Mouse (Mus musculus) T-helper 2 cell (primary cell): ENCODE data around the gene Plscr4.

Experiments
- in situ Hi-C: fragments of 300-600 bp; cut with MboI, MseI; formaldehyde crosslinking; loops from one replicate; pipeline ENCODE4 v1.15.1; 2025; ENCODE audit warnings: high pct_unique_total_duplicates

Gene Plscr4

GRCm38 (mm10) chr9:92457261-92458058, at the start of gene Plscr4:
Plscr4 (plus strand) TSS chr9:92457373.
- in situ Hi-C loops: no loop called here

GRCm38 (mm10) chr9:92410225-92410624, 46.9 kb upstream of the Plscr4 start:
- in situ Hi-C loops: no loop called here

GRCm38 (mm10) chr9:92412045-92412444, 45.1 kb upstream of the Plscr4 start:
- in situ Hi-C loops: no loop called here

GRCm38 (mm10) chr9:92413684-92414083, 43.5 kb upstream of the Plscr4 start:
- in situ Hi-C loops: no loop called here

GRCm38 (mm10) chr9:92437781-92438180, 19.4 kb upstream of the Plscr4 start:
- in situ Hi-C loops: no loop called here

GRCm38 (mm10) chr9:92441468-92441867, 15.7 kb upstream of the Plscr4 start:
- in situ Hi-C loops: no loop called here

- in situ Hi-C loops: no loop called here
These were observed 12.6 kb upstream of the Plscr4 start for GRCm38 (mm10) chr9:92444536-92444935.

- in situ Hi-C loops: no loop called here
These were observed 568 bp upstream of the Plscr4 start for GRCm38 (mm10) chr9:92456605-92457004.

- in situ Hi-C loops: no loop called here
These were observed 858 bp downstream of the Plscr4 start for GRCm38 (mm10) chr9:92458059-92458402.

GRCm38 (mm10) chr9:92458418-92458817, 1.2 kb downstream of the Plscr4 start:
- in situ Hi-C loops: no loop called here

- in situ Hi-C loops: loop anchor here (10.0 kb wide), 1 partner anchor 183 kb away; no protein-coding TSS in a partner anchor
These were observed 10.6 kb downstream of the Plscr4 start for GRCm38 (mm10) chr9:92467724-92468123.

- in situ Hi-C loops: no loop called here
These were observed 15.2 kb downstream of the Plscr4 start for GRCm38 (mm10) chr9:92472256-92472855.

- in situ Hi-C loops: no loop called here
These were observed 16.0 kb downstream of the Plscr4 start for GRCm38 (mm10) chr9:92473178-92473577.

- in situ Hi-C loops: no loop called here
These were observed 17.1 kb downstream of the Plscr4 start for GRCm38 (mm10) chr9:92474244-92474643.

GRCm38 (mm10) chr9:92481663-92482062, 24.5 kb downstream of the Plscr4 start:
- in situ Hi-C loops: loop anchor here (25.0 kb wide), 1 partner anchor 406 kb away; no protein-coding TSS in a partner anchor

GRCm38 (mm10) chr9:92482551-92482950, 25.4 kb downstream of the Plscr4 start:
- in situ Hi-C loops: loop anchor here (25.0 kb wide), 1 partner anchor 405 kb away; no protein-coding TSS in a partner anchor

GRCm38 (mm10) chr9:92484710-92485267, 27.6 kb downstream of the Plscr4 start:
- in situ Hi-C loops: loop anchor here (25.0 kb wide), 1 partner anchor 403 kb away; no protein-coding TSS in a partner anchor

GRCm38 (mm10) chr9:92489857-92490256, 32.7 kb downstream of the Plscr4 start:
- in situ Hi-C loops: loop anchor here (25.0 kb wide), 1 partner anchor 397 kb away; no protein-coding TSS in a partner anchor

GRCm38 (mm10) chr9:92490319-92490718, 33.1 kb downstream of the Plscr4 start:
- in situ Hi-C loops: loop anchor here (25.0 kb wide), 1 partner anchor 397 kb away; no protein-coding TSS in a partner anchor

- in situ Hi-C loops: loop anchor here (25.0 kb wide), 1 partner anchor 396 kb away; no protein-coding TSS in a partner anchor
These were observed 34.1 kb downstream of the Plscr4 start for GRCm38 (mm10) chr9:92491274-92491673.

GRCm38 (mm10) chr9:92499710-92500410, 42.7 kb downstream of the Plscr4 start:
- in situ Hi-C loops: loop anchor here (25.0 kb wide), 2 partner anchors 387 to 1762 kb away; no protein-coding TSS in a partner anchor

GRCm38 (mm10) chr9:92504256-92504655, 47.1 kb downstream of the Plscr4 start:
- in situ Hi-C loops: loop anchor here (25.0 kb wide), 1 partner anchor 1758 kb away; no protein-coding TSS in a partner anchor
